Mouse (Mus musculus) cortical plate, adult 2 months (tissue): ENCODE measurements around the gene Abcc3.

Experiments used
- CTCF ChIP-seq: fragments of 200-500 bp; IDR thresholded peaks from 2 replicates; pipeline ENCODE4 v1.5.1; 2011; ENCODE audit warnings: mild to moderate bottlenecking, control low read depth, low read length; ENCODE audit not compliant: insufficient read depth; ENCODE audit errors: extremely low read depth
- POLR2A ChIP-seq: fragments of 200-500 bp; IDR thresholded peaks from 2 replicates; pipeline ENCODE4 v1.6.1; 2011; ENCODE audit warnings: mild to moderate bottlenecking, low read length, control low read depth; ENCODE audit not compliant: insufficient read depth; ENCODE audit errors: extremely low read depth

DNA sequence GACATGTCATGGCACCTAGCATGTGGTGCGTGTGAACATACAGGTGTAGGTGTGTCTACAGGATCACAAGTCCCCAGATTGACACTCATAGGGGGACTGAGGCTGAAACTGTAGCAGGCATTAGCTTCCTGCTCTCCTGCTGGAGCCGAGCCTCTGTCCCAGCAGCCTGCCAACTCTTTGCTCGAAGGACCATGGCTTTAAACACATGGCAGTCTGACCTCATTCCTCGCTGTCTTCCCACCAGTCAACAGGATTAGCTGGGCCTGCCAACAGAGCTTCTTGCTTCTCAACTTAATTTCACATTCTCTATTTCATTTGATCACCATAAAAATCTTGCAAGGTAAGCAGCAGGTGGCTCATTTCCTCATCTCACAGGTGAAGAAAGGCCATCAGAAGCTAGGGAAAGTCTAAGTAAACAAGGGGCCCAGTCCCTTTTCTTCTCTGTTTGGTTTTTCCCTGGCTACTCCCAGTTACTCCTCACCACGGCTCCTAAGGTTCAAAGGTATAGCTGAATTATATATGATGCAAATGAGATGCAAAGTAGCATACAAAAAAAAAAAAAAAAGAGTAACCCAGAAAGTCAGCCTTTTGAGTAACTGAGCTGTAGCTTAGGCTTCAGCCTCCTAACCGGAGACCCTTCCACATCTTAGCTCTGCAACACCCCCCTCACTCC is 2.9 kb downstream of the Abcc3 start:
- no peak for TF ChIP-seq CTCF
- TF ChIP-seq POLR2A, result no peak
